Mouse (Mus musculus) forebrain, embryonic 10.5 days (tissue): Measurements from ENCODE around the gene Exosc5. TPM values are rescaled to one million over a fixed set of nuclear protein-coding genes. Genes with fewer than 3 reads are reported as not detected.

ENCODE experiments used
- DNase-seq: peaks from one replicate; pipeline ENCODE4 v3.0.0-alpha.2; 2017; ENCODE audit warnings: low spot score; ENCODE audit errors: extremely low spot score
- H3K27ac ChIP-seq: fragments of 300-500 bp; sonication (generic); 2 replicates; pipeline ENCODE4 v1.5.1; 2016; ENCODE audit warnings: mild to moderate bottlenecking
- H3K27me3 ChIP-seq: fragments of 300-500 bp; sonication (generic); 2 replicates; pipeline ENCODE4 v1.6.1; 2016; ENCODE audit warnings: mild to moderate bottlenecking; ENCODE audit not compliant: poor library complexity, severe bottlenecking
- H3K36me3 ChIP-seq: fragments of 300-500 bp; sonication (generic); replicated peaks from 2 replicates; pipeline ENCODE4 v1.6.1; 2016; ENCODE audit warnings: mild to moderate bottlenecking, moderate library complexity
- H3K4me1 ChIP-seq: fragments of 300-500 bp; sonication (generic); 2 replicates; pipeline ENCODE4 v1.6.1; 2016
- H3K4me3 ChIP-seq: fragments of 300-500 bp; sonication (generic); 2 replicates; pipeline ENCODE4 v1.5.1; 2016; ENCODE audit warnings: mild to moderate bottlenecking, moderate library complexity
- H3K9me3 ChIP-seq: fragments of 300-500 bp; sonication (generic); 2 replicates; pipeline ENCODE4 v1.6.1; 2016; ENCODE audit warnings: mild to moderate bottlenecking, moderate library complexity
- WGBS: fragments of 180-500 bp; shearing (Covaris S2); methylation state at CpG from one replicate; pipeline ENCODE4 v1.1.7; 2016; 5-methylcytosine and 5-hydroxymethylcytosine counted together
- polyA plus RNA-seq: library from polyadenylated mRNA; unstranded; fragments of >200 nt; fragmentation: Nextera tagmentation; extraction: Ambion mirVana; gene quantifications from 2 replicates; pipeline ENCODE4 v1.2.1, GENCODE M21; 2016

The Exosc5 gene
- polyA plus RNA-seq, 1 experiment from 2014 or later: 82.1 TPM

GRCm38 (mm10) chr7:25674297-25674696, 15.3 kb downstream of the Exosc5 start:
- Histone ChIP-seq H3K27me3 (peaks cover 54% of the 10 kb centered on the region), H3K27ac (no peak overlapping the region), H3K4me1 (peaks cover 7% of the 10 kb centered on the region), H3K36me3 (peaks cover 7% of the 10 kb centered on the region), H3K4me3 (peak overlapping the region; percentile 48; the same call in 1 of the 2 replicates), H3K9me3 (no peaks in the 10 kb centered on the region)
- DNase-seq: no peak
- 34% methylated on average over 9 of the region's 9 CpGs for WGBS

- peaks cover 7% of the 10 kb centered on the region for H3K4me1 ChIP-seq
- 3% methylated on average over 29 of the region's 29 CpGs for WGBS
- no peaks in the 10 kb centered on the region for H3K9me3 ChIP-seq
- H3K4me3 ChIP-seq: peak within 1 kb of the TSS; percentile 48
- peaks cover 3% of the 10 kb centered on the region for H3K36me3 ChIP-seq
- DNase-seq: no peak
- peaks cover 59% of the 10 kb centered on the region for H3K27me3 ChIP-seq
- H3K27ac ChIP-seq: no peak within 1 kb of the TSS
Measured at GRCm38 (mm10) chr7:25674719-25675300, 15.8 kb downstream of the Exosc5 start, which contains the start of gene Tmem91. Tmem91 (minus strand) TSS chr7:25675166.

- Histone ChIP-seq H3K4me3 (no peak overlapping the region), H3K27me3 (peaks cover 59% of the 10 kb centered on the region)
Measured at GRCm38 (mm10) chr7:25675405-25675804, 16.4 kb downstream of the Exosc5 start.

GRCm38 (mm10) chr7:25676085-25676781, 17.3 kb downstream of the Exosc5 start:
- Histone ChIP-seq H3K4me3 (no peak overlapping the region), H3K27ac (no peak overlapping the region), H3K36me3 (no peaks in the 10 kb centered on the region), H3K4me1 (peaks cover 18% of the 10 kb centered on the region), H3K9me3 (no peaks in the 10 kb centered on the region), H3K27me3 (peaks cover 59% of the 10 kb centered on the region)
- no peak for DNase-seq
- 85% methylated on average over 15 of the region's 15 CpGs for WGBS

More at GRCm38 (mm10) chr7:25675405-25675804, 16.4 kb downstream of the Exosc5 start:
- Histone ChIP-seq H3K4me1 (peaks cover 12% of the 10 kb centered on the region), H3K27ac (no peak overlapping the region), H3K9me3 (no peaks in the 10 kb centered on the region), H3K36me3 (peaks cover 3% of the 10 kb centered on the region)
- 49% methylated on average over 6 of the region's 6 CpGs for WGBS
- DNase-seq: no peak

- no peak overlapping the region for H3K4me3 ChIP-seq
- H3K4me1 ChIP-seq: peaks cover 26% of the 10 kb centered on the region
- H3K36me3 ChIP-seq: no peaks in the 10 kb centered on the region
- no peak overlapping the region for H3K27ac ChIP-seq
- WGBS: 97% methylated on average over 7 of the region's 7 CpGs
- H3K9me3 ChIP-seq: no peaks in the 10 kb centered on the region
- no peak for DNase-seq
- H3K27me3 ChIP-seq: peaks cover 59% of the 10 kb centered on the region
Measured at GRCm38 (mm10) chr7:25677013-25677412, 18.0 kb downstream of the Exosc5 start.

- H3K27me3 ChIP-seq: peaks cover 43% of the 10 kb centered on the region
- H3K27ac ChIP-seq: peak overlapping the region; percentile 96; the same call in 1 of the 2 replicates
- DNase-seq: no peak
- H3K4me3 ChIP-seq: peak overlapping the region; percentile 71
- peaks cover 30% of the 10 kb centered on the region for H3K4me1 ChIP-seq
- H3K36me3 ChIP-seq: peaks cover 4% of the 10 kb centered on the region
- no peaks in the 10 kb centered on the region for H3K9me3 ChIP-seq
- 9% methylated on average over 6 of the region's 6 CpGs for WGBS
Measured at GRCm38 (mm10) chr7:25679971-25680370, 21.0 kb downstream of the Exosc5 start.

GRCm38 (mm10) chr7:25680514-25681258, 21.7 kb downstream of the Exosc5 start, which contains the start of gene B9d2:
B9d2 (plus strand) TSS chr7:25680780.
- WGBS: under 1% methylated on average over 46 of the region's 46 CpGs
- peaks cover 29% of the 10 kb centered on the region for H3K4me1 ChIP-seq
- peaks cover 43% of the 10 kb centered on the region for H3K27me3 ChIP-seq
- DNase-seq: peak; percentile 94
- H3K27ac ChIP-seq: peak within 1 kb of the TSS; percentile 96
- peaks cover 4% of the 10 kb centered on the region for H3K36me3 ChIP-seq
- peak within 1 kb of the TSS; percentile 71 for H3K4me3 ChIP-seq
- H3K9me3 ChIP-seq: no peaks in the 10 kb centered on the region

- Histone ChIP-seq H3K36me3 (peaks cover 4% of the 10 kb centered on the region), H3K4me3 (peak overlapping the region; percentile 71), H3K27me3 (peaks cover 43% of the 10 kb centered on the region), H3K9me3 (no peaks in the 10 kb centered on the region), H3K4me1 (peaks cover 38% of the 10 kb centered on the region), H3K27ac (0 out of 2 replicates have a peak overlapping the region, but pooled peaks have one; percentile 96)
- 65% methylated on average over 15 of the region's 15 CpGs for WGBS
- no peak for DNase-seq
Measured at GRCm38 (mm10) chr7:25681341-25682231, 22.6 kb downstream of the Exosc5 start.

GRCm38 (mm10) chr7:25683474-25684180, 24.7 kb downstream of the Exosc5 start:
- 78% methylated on average over 7 of the region's 7 CpGs for WGBS
- DNase-seq: no peak
- Histone ChIP-seq H3K4me3 (no peak overlapping the region; the same call in 1 of the 2 replicates), H3K27ac (no peak overlapping the region; the same call in 1 of the 2 replicates), H3K4me1 (peaks cover 59% of the 10 kb centered on the region), H3K27me3 (peaks cover 53% of the 10 kb centered on the region), H3K9me3 (no peaks in the 10 kb centered on the region), H3K36me3 (peaks cover 4% of the 10 kb centered on the region)

GRCm38 (mm10) chr7:25684659-25685058, 25.7 kb downstream of the Exosc5 start:
- H3K9me3 ChIP-seq: no peaks in the 10 kb centered on the region
- H3K27me3 ChIP-seq: peaks cover 53% of the 10 kb centered on the region
- H3K4me1 ChIP-seq: peaks cover 69% of the 10 kb centered on the region
- peaks cover 4% of the 10 kb centered on the region for H3K36me3 ChIP-seq
- 85% methylated on average over 6 of the region's 6 CpGs for WGBS
- no peak for DNase-seq
- no peak overlapping the region for H3K27ac ChIP-seq
- no peak overlapping the region for H3K4me3 ChIP-seq

GRCm38 (mm10) chr7:25685926-25686470, 27.0 kb downstream of the Exosc5 start:
- no peak overlapping the region for H3K27ac ChIP-seq
- 72% methylated on average over 21 of the region's 21 CpGs for WGBS
- peak overlapping the region; percentile 64; the same call in 1 of the 2 replicates for H3K4me3 ChIP-seq

More at GRCm38 (mm10) chr7:25685926-25686470, 27.0 kb downstream of the Exosc5 start:
- DNase-seq: no peak
- H3K36me3 ChIP-seq: peaks cover 4% of the 10 kb centered on the region
- H3K27me3 ChIP-seq: peaks cover 65% of the 10 kb centered on the region
- no peaks in the 10 kb centered on the region for H3K9me3 ChIP-seq
- peaks cover 64% of the 10 kb centered on the region for H3K4me1 ChIP-seq
